ENCODE assay signal across 9 mouse cellular contexts in genomic region chr2:33315233-33316062, GRCm38 (mm10). TPM values are rescaled to one million over a fixed set of nuclear protein-coding genes. Genes with fewer than 3 reads are reported as not detected.
DNase-seq lines count a peak whose midpoint lies in the region; ATAC-seq and TF ChIP-seq lines count a peak whose summit lies in the region.
"Had no signal": no experiment of that assay in that cellular context is flagged by ENCODE, and none has a peak within 500 bp of the region (broad histone marks: within the 10 kb centered on the region; RNA-seq: fewer than 3 reads in every experiment).

No protein-coding gene starts in this region.

- no peak overlapping the region for H3K4me2 ChIP-seq in forebrain, embryonic 14.5 days (ENCODE audit: low read length)
- no peak overlapping the region for H3K4me2 ChIP-seq in forebrain, embryonic 11.5 days (ENCODE audit: low read depth, low read length, severe bottlenecking)
- no peak overlapping the region for H3K4me2 ChIP-seq in heart, embryonic 11.5 days
- no peak overlapping the region for H3K4me2 ChIP-seq in limb, embryonic 12.5 days

- TF ChIP-seq CTCF in thymus, adult 2 months (IDR thresholded peaks at IDR 0.05; ENCODE audit: borderline replicate concordance, control insufficient read depth, extremely low read depth, insufficient read depth, low read length, poor library complexity), result no peak

- ATAC-seq in forebrain, embryonic 14.5 days, result no peak
- ATAC-seq in forebrain, embryonic 11.5 days (replicated peaks; ENCODE audit: low FRiP score), result no peak
- 0 out of 2 replicates have a peak, but pooled peaks have one; percentile 49 for ATAC-seq in heart, embryonic 11.5 days (replicated peaks; ENCODE audit: insufficient number of reproducible peaks, low FRiP score, low TSS enrichment)
- ATAC-seq in limb, embryonic 12.5 days (ENCODE audit: insufficient number of reproducible peaks, insufficient read depth, low FRiP score, low TSS enrichment, low read depth), result peak; percentile 84; the same call in 1 of the 2 replicates
- ATAC-seq in megakaryocyte, adult 5-6 weeks (ENCODE audit: poor library complexity, severe bottlenecking), result no peak

- peaks cover 8% of the 10 kb centered on the region for H3K4me1 ChIP-seq in forebrain, embryonic 14.5 days (ENCODE audit: control insufficient read depth, insufficient read depth, low read length)
- H3K4me1 ChIP-seq in forebrain, embryonic 11.5 days (replicated peaks; ENCODE audit: control insufficient read depth, insufficient read depth, low read length), result peaks cover 8% of the 10 kb centered on the region
- H3K4me1 ChIP-seq in heart, embryonic 11.5 days (ENCODE audit: control insufficient read depth, insufficient read depth, low read length), result peaks cover 25% of the 10 kb centered on the region
- H3K4me1 ChIP-seq in limb, embryonic 12.5 days (replicated peaks), result peaks cover 42% of the 10 kb centered on the region
- H3K4me1 ChIP-seq in thymus, adult 2 months (replicated peaks; ENCODE audit: control insufficient read depth, insufficient read depth, low read length), result no peaks in the 10 kb centered on the region

- 0 out of 2 replicates have a peak, but pooled peaks cover under 1% of the 10 kb centered on the region for H3K36me3 ChIP-seq in forebrain, embryonic 14.5 days (ENCODE audit: control insufficient read depth, insufficient read depth, low read length)
- H3K36me3 ChIP-seq in forebrain, embryonic 11.5 days (ENCODE audit: control insufficient read depth, insufficient read depth, low read length), result no peaks in the 10 kb centered on the region
- no peaks in the 10 kb centered on the region for H3K36me3 ChIP-seq in heart, embryonic 11.5 days (ENCODE audit: control insufficient read depth, insufficient read depth, low read length)
- no peaks in the 10 kb centered on the region for H3K36me3 ChIP-seq in limb, embryonic 12.5 days
- no peaks in the 10 kb centered on the region for H3K36me3 ChIP-seq in thymus, adult 2 months (ENCODE audit: control insufficient read depth, insufficient read depth, low read length)

- TF ChIP-seq POLR2A in thymus, adult 2 months (IDR thresholded peaks at IDR 0.05; ENCODE audit: control insufficient read depth, extremely low read depth, insufficient read depth, low read length, poor library complexity), result no peak

- H3K9ac ChIP-seq in forebrain, embryonic 14.5 days (ENCODE audit: low read length), result no peak overlapping the region
- H3K9ac ChIP-seq in forebrain, embryonic 11.5 days (ENCODE audit: low read length), result no peak overlapping the region
- H3K9ac ChIP-seq in heart, embryonic 11.5 days (ENCODE audit: low read depth, low read length), result 0 out of 2 replicates have a peak overlapping the region, but pooled peaks have one; percentile 34
- no peak overlapping the region for H3K9ac ChIP-seq in limb, embryonic 12.5 days (replicated peaks)
- H3K9ac ChIP-seq: liver, embryonic 14.5 days had no signal

- WGBS in forebrain, embryonic 14.5 days, result 86% methylated on average over 4 of the region's 4 CpGs
- 87% methylated on average over 4 of the region's 4 CpGs for WGBS in forebrain, embryonic 11.5 days
- 44% methylated on average over 4 of the region's 4 CpGs for WGBS in heart, embryonic 11.5 days (ENCODE audit: insufficient replicate concordance)
- 65% methylated on average over 4 of the region's 4 CpGs for WGBS in limb, embryonic 12.5 days
- WGBS in thymus, adult 2 months, result 95% methylated on average over 4 of the region's 4 CpGs

- H3K27me3 ChIP-seq in forebrain, embryonic 14.5 days (replicated peaks; ENCODE audit: control insufficient read depth, insufficient read depth, low read length), result no peaks in the 10 kb centered on the region
- no peaks in the 10 kb centered on the region for H3K27me3 ChIP-seq in forebrain, embryonic 11.5 days (ENCODE audit: control insufficient read depth, insufficient read depth, low read length)
- no peaks in the 10 kb centered on the region for H3K27me3 ChIP-seq in heart, embryonic 11.5 days (ENCODE audit: control insufficient read depth, insufficient read depth, low read length)
- no peaks in the 10 kb centered on the region for H3K27me3 ChIP-seq in limb, embryonic 12.5 days
- H3K27me3 ChIP-seq in thymus, adult 2 months (ENCODE audit: control insufficient read depth, insufficient read depth, low read length), result no peaks in the 10 kb centered on the region

- no peak overlapping the region for H3K4me3 ChIP-seq in forebrain, embryonic 14.5 days (ENCODE audit: low read depth, low read length)
- no peak overlapping the region for H3K4me3 ChIP-seq in forebrain, embryonic 11.5 days (ENCODE audit: low read depth, low read length)
- no peak overlapping the region for H3K4me3 ChIP-seq in heart, embryonic 11.5 days (ENCODE audit: low read depth, low read length)
- H3K4me3 ChIP-seq in limb, embryonic 12.5 days (replicated peaks), result no peak overlapping the region
- H3K4me3 ChIP-seq in thymus, adult 2 months (ENCODE audit: control insufficient read depth, insufficient read depth, low read length), result no peak overlapping the region

- H3K27ac ChIP-seq in forebrain, embryonic 14.5 days (ENCODE audit: low read depth, low read length), result peak overlapping the region; percentile 39; the same call in 1 of the 2 replicates
- H3K27ac ChIP-seq in forebrain, embryonic 11.5 days (ENCODE audit: low read depth, low read length), result no peak overlapping the region
- H3K27ac ChIP-seq in heart, embryonic 11.5 days (ENCODE audit: low read depth, low read length), result peak overlapping the region; percentile 68
- peak overlapping the region; percentile 62 for H3K27ac ChIP-seq in limb, embryonic 12.5 days
- H3K27ac ChIP-seq in thymus, adult 2 months (ENCODE audit: control insufficient read depth, insufficient read depth, low read length), result no peak overlapping the region
- H3K27ac ChIP-seq: liver, embryonic 14.5 days had no signal

- H3K9me3 ChIP-seq in forebrain, embryonic 14.5 days (replicated peaks; ENCODE audit: control insufficient read depth, low read length), result no peaks in the 10 kb centered on the region
- H3K9me3 ChIP-seq in forebrain, embryonic 11.5 days (ENCODE audit: control insufficient read depth, low read length), result no peaks in the 10 kb centered on the region
- no peaks in the 10 kb centered on the region for H3K9me3 ChIP-seq in heart, embryonic 11.5 days (replicated peaks; ENCODE audit: control insufficient read depth, low read length)
- H3K9me3 ChIP-seq in limb, embryonic 12.5 days, result no peaks in the 10 kb centered on the region

- DNase-seq in forebrain, embryonic 14.5 days (ENCODE audit: low spot score), result no peak
- DNase-seq in forebrain, embryonic 11.5 days (ENCODE audit: low spot score), result no peak
- DNase-seq in 3T3-L1 (ENCODE audit: low read depth, low spot score), result peak; percentile 26
- DNase-seq in thymus, adult 2 months, result no peak
- no peak for DNase-seq in adrenal gland, adult 18-20 months (ENCODE audit: low spot score in 2 of 2)

RNA-seq across cellular contexts. Expression of gene Ralgps1, which starts 55.8 kb away (rescaled TPM):
- 32.6 and 40.2 TPM in 2 replicates for polyA plus RNA-seq in forebrain, embryonic 14.5 days (2014; fragmentation: Nextera tagmentation; extraction: Ambion mirVana)
- polyA plus RNA-seq in forebrain, embryonic 11.5 days (2014; fragmentation: Nextera tagmentation; extraction: Ambion mirVana), result 17.7 and 19.5 TPM in 2 replicates
- polyA plus RNA-seq in heart, embryonic 11.5 days (2014; fragmentation: Nextera tagmentation; extraction: Ambion mirVana), result 6.5 and 6.6 TPM in 2 replicates
- 4.8 and 5.2 TPM in 2 replicates for polyA plus RNA-seq in limb, embryonic 12.5 days (2016; fragmentation: Nextera tagmentation; extraction: Ambion mirVana)
- 6.2 and 7.6 TPM in 2 replicates for total RNA-seq in megakaryocyte, adult 5-6 weeks (2015)
- 2.0 and 2.7 TPM in 2 replicates for total RNA-seq in megakaryocyte, adult 5-6 weeks (2017)
- 18.8 and 20.4 TPM in 2 replicates for polyA plus RNA-seq in thymus, adult 2 months (2012; rRNA removed)
- 1 to 10 TPM; 5.1 to 5.7 TPM for total RNA-seq in adrenal gland, adult 18-20 months (2021)

Comparison
In these comparisons a context has a peak if more than half of its experiments do, and no peak if none do; other contexts are left out.
1. H3K27ac ChIP-seq: peak in forebrain, embryonic 14.5 days (single experiment), heart, embryonic 11.5 days (single experiment) and limb, embryonic 12.5 days (single experiment); none in forebrain, embryonic 11.5 days (single experiment) and thymus, adult 2 months (single experiment).
2. ATAC-seq: peak in heart, embryonic 11.5 days (single experiment) and limb, embryonic 12.5 days (single experiment); none in forebrain, embryonic 14.5 days (single experiment), forebrain, embryonic 11.5 days (single experiment) and megakaryocyte, adult 5-6 weeks (single experiment).